Mouse (Mus musculus): Measurements from ENCODE around the gene Rev1. TPM values are rescaled to one million over a fixed set of nuclear protein-coding genes. Genes with fewer than 3 reads are reported as not detected.

Gene Rev1
- 12.4 and 13.2 TPM in 2 replicates for polyA plus RNA-seq (2012; ENCODE audit: low replicate concordance)

GRCm38 (mm10) chr1:38129501-38130267, at the start of gene Rev1:
Gene Rev1, minus strand, starts transcription at chr1:38129801.

Other genes starting within 250 kb of the Rev1 start
- 0.54 and 3.8 TPM in 2 replicates for gene Mitd1, start 239.4 kb downstream of the Rev1 start, polyA plus RNA-seq (2012; ENCODE audit: low replicate concordance)
- gene Mrpl30, start 239.3 kb downstream of the Rev1 start, polyA plus RNA-seq (2012; ENCODE audit: low replicate concordance) = 4.0 and 47.8 TPM in 2 replicates
- gene Lyg2, start 213.3 kb downstream of the Rev1 start, polyA plus RNA-seq (2012; ENCODE audit: low replicate concordance) = not detected in 2 replicates
- gene Lyg1, start 172.0 kb downstream of the Rev1 start, polyA plus RNA-seq (2012; ENCODE audit: low replicate concordance) = not detected in 2 replicates
- gene Txndc9, start 131.9 kb downstream of the Rev1 start, polyA plus RNA-seq (2012; ENCODE audit: low replicate concordance) = 0.23 and 2.7 TPM in 2 replicates
- gene Eif5b, start 131.8 kb downstream of the Rev1 start, polyA plus RNA-seq (2012; ENCODE audit: low replicate concordance) = 10.5 and 12.8 TPM in 2 replicates

Data from leukemia stem cell, adult 10-12 weeks (primary cell).